Mouse (Mus musculus) bone marrow, adult 2 months (tissue): ENCODE data around the gene Cyp27b1. TPM values are rescaled to one million over a fixed set of nuclear protein-coding genes. Genes with fewer than 3 reads are reported as not detected.

ENCODE experiments used
- H3K27ac ChIP-seq: fragments of 200-500 bp; 2 replicates; pipeline ENCODE4 v1.5.1; 2012; ENCODE audit warnings: low read depth, mild to moderate bottlenecking, control low read depth, inconsistent platforms, low read length; ENCODE audit not compliant: control insufficient read depth, poor library complexity, insufficient read depth
- H3K4me1 ChIP-seq: fragments of 200-500 bp; 2 replicates; pipeline ENCODE4 v1.6.1; 2011; ENCODE audit warnings: low read length; ENCODE audit not compliant: control insufficient read depth, insufficient read depth
- H3K4me3 ChIP-seq: fragments of 200-500 bp; replicated peaks from 2 replicates; pipeline ENCODE3; 2011; ENCODE audit warnings: mild to moderate bottlenecking, low read depth, low read length, control low read depth; ENCODE audit not compliant: control insufficient read depth
- CTCF ChIP-seq: fragments of 200-500 bp; IDR thresholded peaks from 2 replicates; pipeline ENCODE4 v1.5.1; 2011; ENCODE audit warnings: low read length, control low read depth; ENCODE audit not compliant: control insufficient read depth, insufficient read depth
- POLR2A ChIP-seq: fragments of 200-500 bp; IDR thresholded peaks from 2 replicates; pipeline ENCODE4 v1.6.1; 2011; ENCODE audit warnings: low read depth, mild to moderate bottlenecking, control low read depth, low read length, borderline replicate concordance; ENCODE audit not compliant: control insufficient read depth
- WGBS: fragments of 180-500 bp; shearing (Covaris S2); methylation state at CpG from one replicate; pipeline ENCODE4 v1.1.7; 2018; 5-methylcytosine and 5-hydroxymethylcytosine counted together
- polyA plus RNA-seq: library from polyadenylated mRNA; stranded (reverse); fragments of >200 nt; gene quantifications from 2 replicates; pipeline ENCODE4 v1.2.4, GENCODE M21; 2011; ENCODE audit warnings: low replicate concordance; ENCODE audit not compliant: missing spikeins, insufficient read depth, insufficient read length

The Cyp27b1 gene
- polyA plus RNA-seq, 1 experiment: not detected

- TF ChIP-seq POLR2A (no peak), CTCF (no peak)
- 46% methylated on average over 15 of the region's 15 CpGs for WGBS
- Histone ChIP-seq H3K4me1 (peaks cover 4% of the 10 kb centered on the region; the same call in 1 of the 2 replicates), H3K27ac (0 out of 2 replicates have a peak overlapping the region, but pooled peaks have one; percentile 10), H3K4me3 (no peak overlapping the region)
These were observed 51.8 kb downstream of the Cyp27b1 start for GRCm38 (mm10) chr10:127099868-127100267.

- no peak for TF ChIP-seq CTCF
- TF ChIP-seq POLR2A: no peak
- peaks cover 4% of the 10 kb centered on the region; the same call in 1 of the 2 replicates for H3K4me1 ChIP-seq
- 0 out of 2 replicates have a peak overlapping the region, but pooled peaks have one; percentile 0 for H3K27ac ChIP-seq
- no peak overlapping the region for H3K4me3 ChIP-seq
- WGBS: 35% methylated on average over 8 of the region's 8 CpGs
These were observed 52.4 kb downstream of the Cyp27b1 start for GRCm38 (mm10) chr10:127100414-127100813.

GRCm38 (mm10) chr10:127101151-127101550 lies 53.1 kb downstream of the Cyp27b1 start:
- H3K4me3 ChIP-seq: no peak overlapping the region
- H3K27ac ChIP-seq: no peak overlapping the region; the same call in 1 of the 2 replicates
- 44% methylated on average over 6 of the region's 6 CpGs for WGBS
- peaks cover 4% of the 10 kb centered on the region; the same call in 1 of the 2 replicates for H3K4me1 ChIP-seq
- TF ChIP-seq CTCF (no peak), POLR2A (no peak)

Other genes with a start within 250 kb of the Cyp27b1 start
- gene Atp23, start 146.9 kb upstream of the Cyp27b1 start, polyA plus RNA-seq: 0.83 and 3.3 TPM in 2 replicates
- gene Ctdsp2, start 69.5 kb upstream of the Cyp27b1 start, polyA plus RNA-seq: 31.5 and 43.9 TPM in 2 replicates
- not detected in 2 replicates for gene Avil, start 47.5 kb upstream of the Cyp27b1 start, polyA plus RNA-seq
- gene Tsfm, start 17.4 kb upstream of the Cyp27b1 start, polyA plus RNA-seq: 9.7 and 23.6 TPM in 2 replicates
- 10.0 and 14.6 TPM in 2 replicates for gene Mettl1, start 6.8 kb upstream of the Cyp27b1 start, polyA plus RNA-seq
- gene Eef1akmt3, start 6.7 kb upstream of the Cyp27b1 start, polyA plus RNA-seq: 1.1 TPM in 1 of 2 replicates, not detected in the other
- 1.6 TPM in 1 of 2 replicates, not detected in the other for gene March9, start 11.9 kb downstream of the Cyp27b1 start, polyA plus RNA-seq
- gene Cdk4, start 15.3 kb downstream of the Cyp27b1 start, polyA plus RNA-seq: 127 and 148 TPM in 2 replicates
- 15.7 and 22.5 TPM in 2 replicates for gene Tspan31, start 22.0 kb downstream of the Cyp27b1 start, polyA plus RNA-seq
- gene Agap2, start 27.0 kb downstream of the Cyp27b1 start, polyA plus RNA-seq: 11.0 and 27.3 TPM in 2 replicates
- gene Os9, start 72.9 kb downstream of the Cyp27b1 start, polyA plus RNA-seq: 34.7 and 69.0 TPM in 2 replicates
- 26.4 and 54.8 TPM in 2 replicates for gene B4galnt1, start 117.0 kb downstream of the Cyp27b1 start, polyA plus RNA-seq
- gene Slc26a10, start 132.4 kb downstream of the Cyp27b1 start, polyA plus RNA-seq: not detected in 2 replicates
- gene Arhgef25, start 141.8 kb downstream of the Cyp27b1 start, polyA plus RNA-seq: 9.9 and 25.0 TPM in 2 replicates
- 58.4 and 78.7 TPM in 2 replicates for gene Dtx3, start 147.5 kb downstream of the Cyp27b1 start, polyA plus RNA-seq
- 18.1 and 24.9 TPM in 2 replicates for gene Pip4k2c, start 163.3 kb downstream of the Cyp27b1 start, polyA plus RNA-seq
- 1.7 and 2.3 TPM in 2 replicates for gene Kif5a, start 215.1 kb downstream of the Cyp27b1 start, polyA plus RNA-seq
- 68.6 and 115 TPM in 2 replicates for gene Dctn2, start 218.1 kb downstream of the Cyp27b1 start, polyA plus RNA-seq
- 75.9 and 131 TPM in 2 replicates for gene Mbd6, start 240.8 kb downstream of the Cyp27b1 start, polyA plus RNA-seq